Mouse (Mus musculus) thymus, postnatal 0 days (tissue): ENCODE data around the gene Zfp84. TPM values are rescaled to one million over a fixed set of nuclear protein-coding genes. Genes with fewer than 3 reads are reported as not detected.
A peak's percentile ranks its signal among the peaks of the same experiment; 100 is the strongest.

ENCODE experiments used
- DNase-seq: peaks from one replicate; pipeline ENCODE4 v3.0.0-alpha.2; 2015; ENCODE audit warnings: low spot score
- microRNA counts: library from miRNA; unstranded; fragments of <30 nt; microRNA quantifications from one replicate; lab custom pipeline; 2015
- microRNA-seq: library from miRNA; unstranded; fragments of <30 nt; microRNA quantifications from one replicate; pipeline ENCODE4, GENCODE M21; 2016; ENCODE audit warnings: borderline number of aligned reads
- polyA plus RNA-seq: library from polyadenylated mRNA; unstranded; fragments of >200 nt; fragmentation: Nextera tagmentation; extraction: Ambion mirVana; gene quantifications from 2 replicates; pipeline ENCODE4 v1.2.1, GENCODE M21; 2015

Gene Zfp84
- polyA plus RNA-seq, 1 experiment from 2014 or later, result 12.8 TPM

DNA sequence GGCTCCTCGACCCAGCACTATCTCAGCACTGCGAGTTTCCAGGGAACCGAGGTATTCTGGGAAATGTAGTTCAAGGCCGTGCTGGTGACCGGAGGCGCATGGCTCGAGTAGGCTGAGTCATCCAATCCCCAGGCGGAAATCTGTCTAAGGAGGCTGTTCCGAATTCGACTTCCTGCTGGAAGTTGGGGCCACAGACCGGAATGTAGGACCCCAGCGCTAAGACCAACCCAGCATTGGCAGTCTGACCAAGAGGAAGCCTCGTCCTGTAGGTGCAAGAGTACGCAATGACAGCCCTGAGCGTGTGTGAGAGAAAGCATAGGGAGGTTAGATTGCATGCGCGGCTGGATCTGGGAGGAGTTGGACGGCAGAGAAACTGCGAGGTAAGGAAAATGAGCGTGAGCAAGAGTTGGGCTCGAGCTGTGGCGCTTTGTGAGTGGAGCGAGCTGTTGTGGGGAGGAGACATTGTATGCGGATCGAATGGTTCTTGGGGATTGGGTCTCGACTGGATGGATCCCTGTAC lies 47.6 kb downstream of the Zfp84 start, which contains the start of gene Zfp790:
TSS of gene Zfp790 (plus strand) at position 205 of the 520 bp plus-strand sequence.
- DNase-seq, result peak; percentile 91

DNA sequence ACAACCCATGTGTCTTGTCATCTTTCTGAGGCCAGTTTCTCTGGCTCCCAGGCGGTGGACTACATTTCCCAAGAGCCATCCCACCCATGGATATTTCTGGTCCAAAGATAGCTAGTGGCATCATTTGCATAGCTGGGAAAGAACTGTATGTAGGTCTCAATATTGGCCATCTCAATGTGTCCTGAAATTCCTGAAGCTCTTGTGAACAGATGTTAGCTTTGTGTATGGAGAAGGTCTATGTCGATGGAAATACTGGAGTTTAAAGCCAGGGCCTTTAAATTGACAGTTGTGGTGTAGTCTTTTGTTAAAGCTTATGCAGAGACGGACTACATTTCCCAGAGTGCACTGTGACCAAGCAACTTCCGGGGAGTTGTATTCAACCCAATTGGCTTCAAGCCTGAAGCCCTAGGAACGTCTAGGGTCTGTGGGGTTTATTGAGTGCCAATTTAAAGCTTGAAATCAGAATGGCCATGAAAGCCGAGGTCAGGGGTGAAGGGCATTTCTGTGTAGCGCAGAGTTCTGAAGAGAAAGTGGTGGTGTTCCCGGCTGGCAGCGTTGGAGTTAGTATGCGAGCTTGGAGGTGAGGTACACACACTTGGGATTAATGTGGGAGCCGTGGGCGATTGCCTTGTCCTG lies 50.4 kb downstream of the Zfp84 start:
- peak; percentile 88 for DNase-seq

GRCm38 (mm10) chr7:29828001-29828400 lies 59.6 kb downstream of the Zfp84 start:
- DNase-seq, result no peak

MicroRNA genes within 50 kb of the gene (microRNA counts, 519-probe panel; counts per million panel counts)
- microRNA mmu-miR-1964 (lab: Ali Mortazavi, UCI), result 473 counts per million, percentile 71 among the panel's probes with 10 or more counts

Small RNAs within 50 kb of the gene (microRNA-seq; reads per million reads assigned to microRNA genes)
- 8.3 reads per million, percentile 15 among the genes with 10 or more reads in this experiment for gene Mir1964

Other genes with a start within 250 kb of the Zfp84 start
- gene Sipa1l3, start 249.9 kb upstream of the Zfp84 start, polyA plus RNA-seq, result 5.3 and 5.9 TPM in 2 replicates
- gene Catsperg2, start 41.5 kb upstream of the Zfp84 start, polyA plus RNA-seq, result not detected in 2 replicates
- gene Zfp30, start 15.4 kb downstream of the Zfp84 start, polyA plus RNA-seq, result 2.1 and 2.6 TPM in 2 replicates
- 10.4 and 11.7 TPM in 2 replicates for gene Zfp790, start 47.6 kb downstream of the Zfp84 start, polyA plus RNA-seq
- gene Zfp940, start 85.1 kb downstream of the Zfp84 start, polyA plus RNA-seq, result 4.6 and 4.8 TPM in 2 replicates
- 3.0 and 3.1 TPM in 2 replicates for gene Zfp420, start 91.4 kb downstream of the Zfp84 start, polyA plus RNA-seq
- 6.4 and 6.9 TPM in 2 replicates for gene Zfp27, start 138.0 kb downstream of the Zfp84 start, polyA plus RNA-seq
- 0.90 and 1.1 TPM in 2 replicates for gene Zfp383, start 139.7 kb downstream of the Zfp84 start, polyA plus RNA-seq
- 6.8 and 9.2 TPM in 2 replicates for gene Zfp74, start 185.5 kb downstream of the Zfp84 start, polyA plus RNA-seq
- gene Zfp568, start 215.4 kb downstream of the Zfp84 start, polyA plus RNA-seq, result 3.1 and 4.2 TPM in 2 replicates